Mouse (Mus musculus) yolk sac, embryonic 10.5 days (tissue): ENCODE measurements around the gene Slc45a1.

Experiments used
- DNase-seq: peaks from one replicate; pipeline ENCODE4 v3.0.0-alpha.2; 2017; ENCODE audit warnings: low spot score

The Slc45a1 gene

DNA sequence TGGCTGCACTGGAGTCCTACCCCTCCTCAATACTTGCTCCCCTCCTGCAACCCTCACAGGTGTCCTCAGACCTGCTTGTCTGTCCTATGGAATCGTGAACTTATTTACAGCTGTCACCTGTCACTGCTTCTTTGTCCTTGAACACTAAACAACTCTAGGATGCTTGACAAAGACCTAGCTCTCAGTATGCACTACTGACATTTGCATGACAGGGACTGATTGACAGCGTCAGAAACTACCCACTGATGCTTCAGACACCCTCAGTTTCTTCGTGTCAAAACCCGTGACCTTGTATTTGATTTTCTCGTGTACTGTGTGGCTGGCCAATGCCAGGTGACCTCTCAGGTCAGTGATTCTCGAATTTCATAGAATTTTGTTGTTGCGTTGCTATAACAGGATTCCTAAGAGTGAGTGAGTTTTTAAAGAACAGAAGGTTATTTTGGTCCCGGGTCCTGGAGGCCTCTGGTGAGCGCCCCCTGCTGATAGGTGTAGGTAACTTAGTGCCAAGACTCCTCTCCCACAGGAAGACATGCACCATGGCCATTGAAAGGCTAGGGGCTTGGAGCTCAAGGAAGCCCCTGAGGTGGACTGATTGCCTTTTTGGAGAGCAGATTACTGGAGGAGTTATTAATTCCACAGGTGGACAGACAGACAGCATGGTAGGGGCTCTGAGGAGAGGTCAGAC, 8.1 kb upstream of the Slc45a1 start:
- no peak for DNase-seq

DNA sequence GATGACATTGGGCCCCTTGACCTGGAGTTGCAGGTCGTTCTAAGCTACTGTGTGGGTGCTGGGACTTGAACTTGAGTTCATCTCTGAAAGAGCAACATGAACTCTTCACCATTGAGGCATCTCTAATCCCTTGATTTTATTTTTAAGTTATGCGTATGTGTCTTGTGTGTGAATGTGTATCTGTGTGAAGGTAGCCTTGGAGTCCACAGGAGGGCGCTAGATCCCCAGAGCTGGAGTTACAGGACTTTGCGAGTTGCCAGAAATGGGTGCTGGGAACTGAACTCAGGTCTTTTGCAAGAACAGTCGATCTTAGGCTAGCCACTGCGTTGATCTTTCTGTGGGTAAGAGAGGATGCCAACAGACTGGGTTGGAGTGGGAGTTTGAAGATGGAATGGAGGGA, 4.5 kb upstream of the Slc45a1 start:
- no peak for DNase-seq

DNA sequence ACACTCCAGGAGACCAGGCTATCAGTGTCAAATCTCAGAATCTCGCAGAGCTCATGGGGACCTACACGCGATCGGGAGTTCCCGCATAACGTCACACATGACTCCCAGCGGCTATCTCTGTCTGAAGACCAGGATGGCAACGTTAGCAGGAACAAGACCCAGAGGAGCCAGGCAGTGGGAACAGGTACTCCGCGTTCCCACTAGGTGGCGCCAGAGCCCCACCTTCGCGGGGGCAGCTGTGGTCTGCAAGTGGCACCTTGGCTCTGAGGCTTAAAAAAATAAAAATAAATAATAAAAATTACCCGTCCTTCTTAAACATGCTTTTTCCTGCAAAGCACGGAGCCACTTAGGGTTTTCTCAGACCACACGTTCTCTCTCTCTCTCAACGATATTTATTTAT, 4.0 kb upstream of the Slc45a1 start:
- DNase-seq = peak; percentile 81

DNA sequence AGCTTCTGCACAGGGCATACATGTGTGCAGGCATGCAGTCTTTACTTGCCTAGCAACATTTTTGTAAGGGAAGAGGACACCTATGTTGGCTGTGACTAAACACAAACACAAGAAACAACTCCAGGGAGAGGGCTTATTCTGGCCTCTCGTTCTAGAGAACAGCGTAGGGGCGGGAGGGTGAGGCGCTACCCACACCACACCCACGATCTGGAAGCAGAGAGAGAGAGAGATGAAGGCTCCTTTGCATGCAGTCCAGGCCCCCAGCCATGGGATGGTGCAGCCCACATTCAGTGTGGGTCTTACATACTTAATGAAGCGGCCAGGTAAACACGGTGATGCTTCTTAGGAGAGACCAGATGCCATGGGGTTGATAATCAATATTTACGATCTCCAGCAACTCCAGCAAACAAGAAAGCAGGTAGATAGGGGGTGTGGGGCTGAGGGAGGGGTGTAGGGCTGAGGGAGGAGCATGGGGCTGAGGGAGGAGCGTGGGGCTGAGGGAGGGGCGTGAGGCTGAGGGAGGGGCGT, 1.2 kb upstream of the Slc45a1 start:
- DNase-seq = no peak

DNA sequence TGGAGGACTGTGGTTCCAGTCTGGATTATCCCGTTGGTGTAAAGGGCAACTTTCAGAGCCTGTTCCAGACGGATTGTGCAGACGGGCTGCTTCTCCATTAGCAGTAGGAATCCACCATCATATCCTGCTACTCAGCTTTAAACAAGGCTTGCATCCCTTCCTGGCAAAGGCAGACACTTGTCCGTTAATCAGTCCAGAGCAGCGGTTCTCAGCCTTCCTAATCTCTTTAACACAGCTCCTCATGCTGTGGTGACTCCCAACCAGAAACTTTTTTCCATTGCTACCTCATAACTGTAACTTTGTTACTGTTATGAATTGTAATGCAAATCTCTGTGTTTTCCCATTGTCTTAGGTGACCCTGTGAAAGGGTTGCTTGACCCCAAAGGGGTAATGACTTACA, 2.6 kb downstream of the Slc45a1 start:
- no peak for DNase-seq

DNA sequence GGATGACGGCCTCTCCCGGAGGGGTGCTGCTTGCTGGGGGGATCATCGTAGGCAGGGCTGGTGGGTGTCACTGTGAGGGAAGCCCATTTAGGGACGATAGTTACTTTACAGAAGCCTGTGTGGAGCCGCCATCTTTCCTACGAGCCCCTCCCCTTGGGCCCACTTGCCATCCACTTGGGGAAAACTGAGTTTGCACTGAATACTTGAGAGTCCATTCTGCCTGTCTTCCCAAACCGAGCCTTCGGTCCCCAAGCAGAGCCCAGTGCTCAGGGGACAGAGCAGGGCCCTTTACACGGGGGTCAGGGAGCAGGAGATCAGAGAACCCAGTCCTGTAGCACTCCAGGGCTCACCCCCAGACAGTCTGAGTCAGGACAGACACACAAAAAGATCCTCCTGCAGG, 7.7 kb downstream of the Slc45a1 start:
- no peak for DNase-seq

GRCm38 (mm10) chr4:150636635-150637034, 15.3 kb downstream of the Slc45a1 start:
- DNase-seq = no peak

DNA sequence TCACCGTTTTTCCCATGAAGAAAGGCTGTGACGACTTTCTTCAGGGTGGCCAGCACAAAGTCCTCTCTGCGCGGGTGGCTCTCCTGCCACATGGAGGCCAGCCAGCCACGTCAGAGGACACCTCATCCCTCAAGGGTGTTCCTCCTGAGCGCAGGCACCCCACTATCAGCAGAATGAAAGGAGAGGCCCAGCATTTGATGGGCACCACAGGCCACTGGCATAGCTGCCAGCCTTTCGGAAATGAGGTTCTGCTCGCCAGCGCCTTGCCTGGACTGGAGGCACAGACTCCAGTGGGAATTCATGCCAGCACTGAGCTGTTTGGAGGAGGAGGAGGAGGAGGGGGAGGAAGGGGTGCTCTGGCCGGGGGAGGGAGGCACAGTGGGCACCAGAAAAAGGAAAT, 16.4 kb downstream of the Slc45a1 start:
- no peak for DNase-seq

DNA sequence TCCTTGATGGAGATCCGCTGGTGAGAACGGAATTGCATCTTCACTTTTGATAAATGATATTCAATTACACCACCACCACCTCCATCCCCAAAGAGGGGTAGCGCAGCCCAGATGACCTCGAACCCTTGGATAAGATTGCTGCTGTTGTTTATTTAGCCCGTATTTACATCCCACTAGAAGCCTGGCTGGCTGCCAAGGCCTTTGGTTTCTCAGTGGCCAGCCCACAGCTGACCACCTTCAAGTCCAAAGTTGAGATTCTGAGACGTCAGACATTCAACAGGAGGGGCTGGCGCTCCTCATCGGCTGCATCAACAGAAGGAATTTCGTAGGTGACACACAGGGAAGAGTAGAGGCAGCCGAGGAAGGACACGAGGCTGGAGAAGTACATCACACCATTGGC, 22.7 kb downstream of the Slc45a1 start:
- no peak for DNase-seq

GRCm38 (mm10) chr4:150625951-150626732, 25.8 kb downstream of the Slc45a1 start:
- DNase-seq = peak; percentile 63

GRCm38 (mm10) chr4:150625425-150625824, 26.5 kb downstream of the Slc45a1 start:
- DNase-seq = peak; percentile 61

DNA sequence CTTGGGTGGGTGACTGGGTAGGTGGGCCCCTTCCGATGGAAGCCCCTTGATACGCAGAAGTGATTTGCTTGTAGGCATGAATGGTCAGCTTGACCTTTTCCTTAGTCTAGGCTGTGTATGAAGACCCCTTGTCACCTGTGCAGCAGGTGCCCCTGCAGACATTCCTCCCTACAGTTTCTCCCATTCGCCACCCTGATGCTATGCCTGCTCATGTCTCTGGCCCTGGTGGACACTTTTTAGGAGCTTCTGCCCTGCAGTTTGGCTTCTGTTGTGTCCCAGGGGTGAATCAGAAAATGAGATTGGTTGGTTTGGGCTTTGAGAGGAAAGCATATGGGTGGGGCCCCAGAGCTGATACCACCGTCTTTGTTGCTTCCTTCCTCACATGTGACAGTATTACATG, 27.0 kb downstream of the Slc45a1 start:
- no peak for DNase-seq

- DNase-seq = no peak
Measured at GRCm38 (mm10) chr4:150624214-150624823, 27.7 kb downstream of the Slc45a1 start.

- no peak for DNase-seq
Measured at GRCm38 (mm10) chr4:150622641-150623040, 29.3 kb downstream of the Slc45a1 start.

DNA sequence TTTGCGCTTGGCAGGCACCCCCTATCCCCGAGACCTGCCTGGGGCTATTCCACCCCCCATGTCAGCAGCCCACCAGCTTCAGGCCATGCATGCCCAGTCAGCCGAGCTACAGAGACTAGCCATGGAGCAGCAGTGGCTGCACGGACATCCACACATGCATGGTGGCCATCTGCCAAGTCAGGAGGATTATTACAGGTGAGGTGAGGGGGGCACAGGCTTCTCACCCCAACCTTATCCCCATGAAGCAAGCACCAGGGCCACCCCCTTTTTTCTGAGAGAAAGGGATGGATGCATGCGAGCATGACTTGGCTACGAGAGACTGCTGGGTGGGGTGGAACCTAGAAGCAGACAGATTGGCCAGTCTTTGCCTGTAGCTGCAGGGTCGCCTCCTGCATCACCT, 33.0 kb downstream of the Slc45a1 start:
- DNase-seq = no peak

GRCm38 (mm10) chr4:150616841-150617240, 35.1 kb downstream of the Slc45a1 start:
- DNase-seq = no peak

GRCm38 (mm10) chr4:150616029-150616420, 35.9 kb downstream of the Slc45a1 start:
- no peak for DNase-seq

DNA sequence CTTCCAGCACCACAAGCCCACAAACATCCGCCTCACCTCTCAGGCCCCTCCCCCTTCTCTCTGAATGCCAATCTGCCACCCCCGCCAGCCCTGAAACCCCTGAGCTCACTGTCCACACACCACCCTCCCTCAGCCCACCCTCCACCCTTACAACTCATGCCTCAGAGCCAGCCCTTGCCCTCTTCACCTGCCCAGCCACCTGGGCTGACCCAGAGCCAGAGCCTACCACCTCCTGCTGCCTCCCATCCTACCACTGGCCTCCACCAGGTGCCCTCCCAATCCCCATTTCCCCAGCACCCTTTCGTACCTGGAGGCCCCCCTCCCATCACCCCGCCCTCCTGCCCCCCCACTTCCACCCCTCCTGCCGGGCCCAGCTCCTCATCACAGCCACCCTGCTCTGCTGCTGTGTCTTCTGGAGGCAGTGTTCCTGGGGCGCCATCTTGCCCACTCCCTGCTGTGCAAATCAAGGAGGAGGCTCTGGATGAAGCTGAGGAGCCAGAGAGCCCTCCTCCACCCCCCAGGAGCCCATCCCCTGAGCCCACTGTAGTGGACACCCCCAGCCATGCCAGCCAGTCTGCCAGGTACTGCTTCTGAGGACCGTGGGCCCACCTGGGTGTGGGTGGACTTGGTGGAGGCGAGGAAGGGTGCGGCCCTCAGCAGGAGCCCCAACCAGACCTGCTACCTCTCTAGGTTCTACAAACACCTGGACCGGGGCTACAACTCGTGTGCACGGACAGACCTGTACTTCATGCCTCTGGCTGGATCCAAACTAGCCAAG, 36.5 kb downstream of the Slc45a1 start:
- no peak for DNase-seq

GRCm38 (mm10) chr4:150613715-150614114, 38.3 kb downstream of the Slc45a1 start:
- no peak for DNase-seq

GRCm38 (mm10) chr4:150608670-150609069, 43.3 kb downstream of the Slc45a1 start:
- DNase-seq = no peak

DNA sequence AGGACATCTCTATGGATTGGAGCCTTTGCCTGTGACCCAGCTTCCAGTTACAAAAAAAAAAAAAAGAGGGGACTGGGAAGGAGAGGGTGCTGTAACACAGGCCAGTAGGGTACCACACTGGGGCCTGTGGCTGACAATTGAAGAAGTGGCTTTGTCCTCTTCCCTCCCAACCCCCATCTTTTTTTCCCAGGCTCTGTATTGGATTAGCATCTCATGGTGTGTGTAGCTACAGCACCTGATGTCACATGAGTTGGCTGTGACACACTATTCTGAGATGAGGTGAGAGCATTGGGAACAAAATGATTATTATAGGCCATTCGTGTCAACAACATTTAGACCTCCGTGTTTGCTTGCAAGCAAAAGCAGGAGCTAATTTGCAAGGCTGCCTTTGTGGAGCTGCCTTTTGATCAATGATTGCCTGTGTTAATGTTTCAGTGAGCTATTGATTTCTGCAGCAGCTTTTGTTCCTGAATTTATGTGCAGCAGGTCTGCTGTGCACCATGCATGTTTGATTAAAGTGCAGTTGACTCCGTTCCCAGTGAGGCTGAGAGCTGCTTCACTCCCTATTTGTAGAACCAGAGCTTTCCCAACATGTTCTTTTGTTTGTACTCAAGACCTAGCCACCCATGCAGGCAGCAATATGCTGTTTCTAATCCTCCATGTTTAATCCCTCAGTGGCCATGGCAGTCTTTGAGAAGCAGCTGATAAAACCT, 45.4 kb downstream of the Slc45a1 start:
- DNase-seq = no peak

DNA sequence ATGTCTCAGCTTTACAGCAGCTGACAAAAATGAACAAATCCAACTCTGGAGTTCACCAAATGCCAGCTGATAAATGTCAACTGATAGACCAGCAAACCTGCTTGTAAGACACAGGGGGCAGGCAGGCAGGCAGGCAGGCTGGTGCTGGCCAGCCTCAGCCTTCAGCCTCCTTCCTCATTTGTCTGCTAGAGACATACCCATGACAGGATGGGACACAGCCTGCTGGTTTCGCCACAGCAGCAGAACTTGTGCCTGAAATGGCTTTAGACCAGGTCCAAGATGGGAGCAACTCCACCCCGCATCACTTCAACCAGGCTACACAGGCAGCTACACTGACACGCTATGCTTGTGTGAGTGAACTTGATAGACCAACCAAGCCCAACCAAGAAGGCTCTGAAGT, 46.2 kb downstream of the Slc45a1 start:
- DNase-seq = no peak
